Mouse (Mus musculus): ENCODE results near the gene Dnajc24. TPM values are rescaled to one million over a fixed set of nuclear protein-coding genes. Genes with fewer than 3 reads are reported as not detected.

Dnajc24 gene
- polyA plus RNA-seq (2017; shearing (Covaris generic)): 40.5 TPM

GRCm38 (mm10) chr2:106002835-106003739, at the start of gene Dnajc24:
TSS of gene Dnajc24 (minus strand) at chr2:106003549.

Other genes starting within 250 kb of the Dnajc24 start
- 23.3 TPM for gene Elp4, start 99.0 kb downstream of the Dnajc24 start, polyA plus RNA-seq (2017; shearing (Covaris generic))
- gene Immp1l, start 98.9 kb downstream of the Dnajc24 start, polyA plus RNA-seq (2017; shearing (Covaris generic)): 81.0 TPM

Measured in inflammation-experienced regulatory T-cells, adult 16 weeks (primary cell).